Mouse (Mus musculus): ENCODE data around the gene Zfp346.

GRCm38 (mm10) chr13:55166806-55167725 is 62.0 kb downstream of the Zfp346 start:
- TF ChIP-seq EP300 (IDR thresholded peaks at IDR 0.05) (no peak), CTCF (IDR thresholded peaks at IDR 0.05) (no peak)
